Mouse (Mus musculus) embryonic facial prominence, embryonic 13.5 days (tissue): ENCODE results near the gene Pzp. TPM values are rescaled to one million over a fixed set of nuclear protein-coding genes. Genes with fewer than 3 reads are reported as not detected.

Experiments used
- ATAC-seq: fragments of 200-750 bp; cut with Nextera tagmentation; 2 replicates; pipeline ENCODE4 v1.8.0; 2017; ENCODE audit warnings: low read depth; ENCODE audit not compliant: insufficient number of reproducible peaks, insufficient read depth, low FRiP score, low TSS enrichment
- H3K27ac ChIP-seq: fragments of 300-500 bp; sonication (generic); 2 replicates; pipeline ENCODE4 v1.5.1; 2015; ENCODE audit warnings: moderate library complexity, mild to moderate bottlenecking, inconsistent platforms
- H3K27me3 ChIP-seq: fragments of 300-500 bp; sonication (generic); 2 replicates; pipeline ENCODE4 v1.6.1; 2015; ENCODE audit warnings: mild to moderate bottlenecking, inconsistent platforms
- H3K36me3 ChIP-seq: fragments of 300-500 bp; sonication (generic); 2 replicates; pipeline ENCODE4 v1.6.1; 2015; ENCODE audit warnings: mild to moderate bottlenecking, inconsistent platforms
- H3K4me1 ChIP-seq: fragments of 300-500 bp; sonication (generic); 2 replicates; pipeline ENCODE4 v1.6.1; 2015; ENCODE audit warnings: inconsistent platforms
- H3K4me2 ChIP-seq: fragments of 300-500 bp; sonication (generic); 2 replicates; pipeline ENCODE4 v1.6.1; 2015; ENCODE audit warnings: moderate library complexity, mild to moderate bottlenecking, inconsistent platforms
- H3K4me3 ChIP-seq: fragments of 300-500 bp; sonication (generic); 2 replicates; pipeline ENCODE4 v1.5.1; 2015; ENCODE audit warnings: mild to moderate bottlenecking, inconsistent platforms
- H3K9ac ChIP-seq: fragments of 300-500 bp; sonication (generic); 2 replicates; pipeline ENCODE4 v1.6.1; 2015; ENCODE audit warnings: mild to moderate bottlenecking, inconsistent platforms
- H3K9me3 ChIP-seq: fragments of 300-500 bp; sonication (generic); 2 replicates; pipeline ENCODE4 v1.6.1; 2016; ENCODE audit warnings: inconsistent platforms
- WGBS: fragments of 180-500 bp; shearing (Covaris S2); methylation state at CpG from one replicate; pipeline ENCODE4 v1.1.7; 2015; ENCODE audit warnings: mixed read lengths; 5-methylcytosine and 5-hydroxymethylcytosine counted together
- polyA plus RNA-seq: library from polyadenylated mRNA; unstranded; fragments of >200 nt; fragmentation: Nextera tagmentation; extraction: Ambion mirVana; gene quantifications from 2 replicates; pipeline ENCODE4 v1.2.1, GENCODE M21; 2015

The Pzp gene
- polyA plus RNA-seq = 0.15 and 3.1 TPM in 2 replicates

DNA sequence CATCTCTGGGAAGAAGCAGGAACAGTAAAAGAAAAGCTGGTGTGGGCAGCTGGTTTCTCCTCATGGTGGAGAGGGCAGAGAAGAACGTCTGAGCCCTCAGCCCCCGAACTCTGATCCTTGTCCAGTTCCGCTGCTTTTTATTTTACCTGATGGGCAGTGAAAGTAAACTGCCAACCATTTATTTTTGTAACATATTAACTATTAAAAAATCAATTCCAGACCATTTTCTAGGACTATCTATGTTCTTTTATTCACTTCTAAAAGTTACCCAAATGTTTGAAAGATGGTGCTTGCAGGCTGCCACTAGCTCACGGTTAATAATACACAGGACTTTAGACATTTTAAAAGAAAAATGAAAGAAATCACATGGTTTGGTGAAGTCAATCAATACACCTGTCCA, at the start of gene Pzp:
TSS of gene Pzp (minus strand) at position 120 of the 400 bp plus-strand sequence.
- Histone ChIP-seq H3K36me3 (no peaks in the 10 kb centered on the region), H3K27ac (no peak within 1 kb of the TSS), H3K27me3 (no peaks in the 10 kb centered on the region), H3K4me2 (no peak within 1 kb of the TSS), H3K4me3 (no peak within 1 kb of the TSS), H3K9me3 (no peaks in the 10 kb centered on the region), H3K4me1 (no peaks in the 10 kb centered on the region), H3K9ac (no peak within 1 kb of the TSS)
- no peak for ATAC-seq
- WGBS = 85% methylated on average over 4 of the region's 4 CpGs

DNA sequence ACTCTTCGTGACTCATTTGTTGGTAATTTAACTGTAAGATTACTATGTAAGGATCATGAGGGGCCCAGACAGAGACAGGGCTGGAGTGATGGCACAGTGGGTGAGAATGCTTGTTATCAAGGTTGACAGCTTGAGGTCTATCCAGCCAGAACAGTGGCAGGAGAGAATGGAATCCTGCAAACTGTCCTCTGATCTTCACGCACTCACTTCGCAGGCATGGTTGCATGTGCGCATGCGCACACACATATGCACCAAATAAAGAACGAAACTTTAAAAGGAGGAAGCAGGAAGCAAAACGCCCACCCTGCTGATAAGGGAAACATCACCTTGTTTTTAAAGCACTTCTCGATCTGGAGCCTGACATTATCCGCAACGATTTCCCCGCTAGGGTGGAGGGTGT, 40.1 kb upstream of the Pzp start:
- Histone ChIP-seq H3K27me3 (no peaks in the 10 kb centered on the region), H3K9me3 (no peaks in the 10 kb centered on the region), H3K4me2 (no peak overlapping the region), H3K4me1 (no peaks in the 10 kb centered on the region), H3K9ac (no peak overlapping the region), H3K27ac (no peak overlapping the region), H3K4me3 (no peak overlapping the region), H3K36me3 (no peaks in the 10 kb centered on the region)
- ATAC-seq = no peak
- 92% methylated on average over 11 of the region's 11 CpGs for WGBS

DNA sequence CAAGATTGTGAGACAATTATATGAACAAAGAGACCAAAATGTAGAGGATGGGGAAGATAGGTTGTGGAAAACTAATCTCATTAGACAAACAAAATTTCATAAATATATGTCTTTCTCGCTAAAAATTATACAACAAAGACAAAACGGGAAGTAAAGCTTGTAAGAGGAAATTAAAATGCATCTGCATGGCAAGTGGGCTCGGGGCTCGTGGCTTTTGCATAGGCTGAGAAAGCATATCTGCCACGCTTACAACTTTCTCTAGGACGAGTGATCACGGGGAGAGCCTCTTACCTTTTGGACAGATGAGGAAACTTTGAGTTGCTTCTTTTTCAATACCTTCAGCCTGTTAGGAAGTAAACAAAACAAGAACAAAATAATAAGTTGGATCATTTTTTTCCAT, 27.5 kb upstream of the Pzp start:
- no peak overlapping the region for H3K27ac ChIP-seq
- 85% methylated on average over 7 of the region's 7 CpGs for WGBS
- no peaks in the 10 kb centered on the region for H3K36me3 ChIP-seq
- H3K4me1 ChIP-seq = no peaks in the 10 kb centered on the region
- no peak overlapping the region for H3K9ac ChIP-seq
- no peak overlapping the region for H3K4me3 ChIP-seq
- H3K9me3 ChIP-seq = no peaks in the 10 kb centered on the region
- no peak overlapping the region for H3K4me2 ChIP-seq
- ATAC-seq = no peak
- H3K27me3 ChIP-seq = no peaks in the 10 kb centered on the region

DNA sequence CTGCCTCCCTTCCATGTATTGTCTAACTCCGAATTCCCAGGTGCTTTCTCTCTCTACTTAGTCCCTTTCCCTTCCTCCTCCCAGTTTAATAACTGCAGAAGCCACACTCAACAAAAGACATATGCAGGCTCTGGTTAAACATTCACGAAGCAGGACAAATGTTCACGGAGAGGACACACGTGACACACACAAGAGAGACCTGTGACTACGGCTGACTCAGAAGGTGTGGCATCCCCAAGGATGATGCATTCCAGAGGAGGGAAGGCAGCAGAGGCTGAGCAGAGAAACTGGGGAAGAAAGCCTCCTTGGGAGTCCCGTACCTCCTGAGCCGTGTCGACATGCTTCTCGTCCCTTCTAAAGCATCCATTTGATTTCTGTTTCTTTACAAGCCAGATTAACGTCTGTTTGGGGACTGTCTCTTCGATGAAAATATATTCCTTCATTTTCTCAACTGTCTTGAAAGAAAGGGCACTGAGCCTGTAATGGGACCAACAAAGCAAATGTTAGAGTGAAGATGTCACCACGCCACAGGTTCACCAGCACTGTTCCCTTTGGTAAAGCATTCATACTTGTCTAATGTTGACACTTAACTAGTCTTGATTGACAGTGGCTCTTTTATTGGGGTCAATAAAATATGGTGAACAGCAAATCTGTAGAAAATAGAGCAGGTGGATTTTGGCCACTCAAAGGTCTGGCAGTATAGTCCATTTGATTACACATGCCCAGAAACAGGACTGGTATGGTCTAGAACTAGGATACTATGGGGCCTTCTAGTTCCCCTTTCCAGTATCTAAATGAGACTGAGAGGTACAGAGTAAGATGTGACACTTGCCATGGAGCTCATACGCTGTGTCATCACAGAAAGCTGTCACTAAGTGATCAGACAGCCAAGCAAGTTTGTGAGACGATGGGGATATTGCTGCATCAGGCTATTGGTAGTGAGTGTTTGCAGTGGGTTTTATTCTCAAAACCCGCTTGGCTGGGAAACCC, 23.2 kb upstream of the Pzp start:
- H3K4me3 ChIP-seq = no peak overlapping the region
- H3K9me3 ChIP-seq = no peaks in the 10 kb centered on the region
- H3K4me2 ChIP-seq = no peak overlapping the region
- H3K36me3 ChIP-seq = no peaks in the 10 kb centered on the region
- no peak overlapping the region for H3K9ac ChIP-seq
- WGBS = 76% methylated on average over 15 of the region's 15 CpGs
- no peaks in the 10 kb centered on the region for H3K27me3 ChIP-seq
- no peak overlapping the region for H3K27ac ChIP-seq
- no peaks in the 10 kb centered on the region for H3K4me1 ChIP-seq
- ATAC-seq = no peak

DNA sequence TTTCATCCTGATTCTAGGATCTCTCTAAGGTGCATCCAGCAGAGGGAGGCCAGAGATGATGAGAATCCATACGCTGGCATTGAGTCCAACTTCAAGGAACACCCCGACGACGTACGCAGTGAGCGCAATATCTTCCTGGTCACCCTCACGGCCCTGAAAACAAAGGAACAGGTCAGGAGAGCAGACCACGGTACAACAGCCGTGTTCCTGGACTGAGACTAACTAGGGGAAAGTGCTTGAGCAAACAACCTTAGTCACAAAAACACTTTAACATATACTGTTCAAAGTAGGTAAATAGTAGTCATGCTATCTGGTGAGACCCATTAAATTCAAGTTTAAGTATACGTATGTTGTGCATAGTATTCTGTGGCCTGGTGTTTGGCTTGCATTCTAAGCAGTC, 22.0 kb upstream of the Pzp start:
- H3K4me3 ChIP-seq = no peak overlapping the region
- no peak for ATAC-seq
- WGBS = 89% methylated on average over 10 of the region's 10 CpGs

DNA sequence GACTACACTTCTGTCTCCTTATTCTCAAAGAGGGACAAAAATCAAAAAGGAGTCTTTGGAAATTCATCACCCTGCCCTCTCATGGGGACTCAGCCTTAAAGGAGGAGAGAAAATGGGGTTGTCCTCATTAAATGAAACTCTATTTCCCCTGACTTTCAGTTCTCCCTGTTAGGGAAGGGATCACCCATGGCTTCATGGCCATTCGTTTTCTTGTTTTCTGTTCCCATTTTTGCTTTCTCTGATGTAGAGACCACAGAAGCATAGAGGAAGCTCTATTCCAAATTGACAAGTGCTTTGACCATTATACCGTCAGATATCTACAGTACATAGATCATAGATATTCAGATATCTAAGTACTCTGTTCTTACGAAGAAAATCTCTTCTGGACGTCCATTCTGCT, 18.9 kb upstream of the Pzp start:
- no peaks in the 10 kb centered on the region for H3K4me1 ChIP-seq
- H3K9me3 ChIP-seq = no peaks in the 10 kb centered on the region
- no peak overlapping the region for H3K4me2 ChIP-seq
- no peak overlapping the region for H3K27ac ChIP-seq
- ATAC-seq = no peak
- no peak overlapping the region for H3K9ac ChIP-seq
- 84% methylated on average over 4 of the region's 4 CpGs for WGBS
- no peak overlapping the region for H3K4me3 ChIP-seq
- no peaks in the 10 kb centered on the region for H3K36me3 ChIP-seq
- no peaks in the 10 kb centered on the region for H3K27me3 ChIP-seq

More for the DNA sequence above, 22.0 kb upstream of the Pzp start:
- no peak overlapping the region for H3K4me2 ChIP-seq
- H3K27ac ChIP-seq = no peak overlapping the region
- H3K9me3 ChIP-seq = no peaks in the 10 kb centered on the region
- H3K36me3 ChIP-seq = no peaks in the 10 kb centered on the region
- H3K4me1 ChIP-seq = no peaks in the 10 kb centered on the region
- no peak overlapping the region for H3K9ac ChIP-seq
- no peaks in the 10 kb centered on the region for H3K27me3 ChIP-seq

DNA sequence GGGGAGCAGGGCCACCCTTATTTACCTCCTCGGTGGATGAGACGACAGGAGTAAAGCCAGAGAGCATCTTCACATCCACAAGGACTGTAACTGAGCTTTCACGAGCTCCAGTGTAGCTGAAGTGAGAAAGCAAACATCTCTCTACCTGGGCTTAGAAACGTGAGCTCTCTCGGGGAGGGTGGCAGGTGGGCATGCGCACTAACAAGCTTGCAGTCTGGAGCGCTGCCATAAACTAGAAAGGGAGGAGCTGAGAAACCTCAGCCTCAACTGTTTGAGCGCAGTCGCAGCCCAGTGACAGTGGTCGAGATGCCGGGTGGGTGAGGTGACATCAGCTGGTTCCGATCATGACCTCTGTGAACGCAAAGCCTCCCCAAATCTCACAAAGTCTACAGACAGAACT, 16.7 kb upstream of the Pzp start:
- Histone ChIP-seq H3K27ac (no peak overlapping the region), H3K36me3 (no peaks in the 10 kb centered on the region), H3K27me3 (no peaks in the 10 kb centered on the region), H3K4me1 (no peaks in the 10 kb centered on the region), H3K9me3 (no peaks in the 10 kb centered on the region), H3K9ac (no peak overlapping the region), H3K4me3 (no peak overlapping the region), H3K4me2 (no peak overlapping the region)
- 69% methylated on average over 13 of the region's 13 CpGs for WGBS
- no peak for ATAC-seq

DNA sequence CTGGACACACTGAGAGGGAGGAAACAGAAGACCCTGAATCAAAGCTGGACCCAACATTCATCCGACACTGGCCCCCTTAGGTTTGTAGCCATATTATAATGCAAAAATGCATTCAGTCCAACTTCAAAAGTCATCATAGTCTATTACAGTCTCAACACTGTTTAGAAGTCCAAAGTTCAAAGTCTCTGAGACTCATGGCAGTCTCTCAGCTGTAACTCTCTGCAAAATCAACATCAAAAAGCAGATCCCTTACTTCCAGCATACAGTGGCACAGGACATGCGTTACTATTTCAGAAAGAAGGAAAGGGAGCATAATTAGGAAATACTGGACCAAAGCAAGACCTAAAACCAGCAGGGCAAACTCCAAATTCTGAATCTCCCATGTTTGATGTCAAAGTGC, 8.7 kb upstream of the Pzp start:
- Histone ChIP-seq H3K4me1 (no peaks in the 10 kb centered on the region), H3K4me3 (no peak overlapping the region), H3K9me3 (no peaks in the 10 kb centered on the region), H3K4me2 (no peak overlapping the region), H3K9ac (no peak overlapping the region), H3K36me3 (no peaks in the 10 kb centered on the region), H3K27me3 (no peaks in the 10 kb centered on the region), H3K27ac (no peak overlapping the region)
- ATAC-seq = no peak
- 84% methylated on average over 2 of the region's 2 CpGs for WGBS

DNA sequence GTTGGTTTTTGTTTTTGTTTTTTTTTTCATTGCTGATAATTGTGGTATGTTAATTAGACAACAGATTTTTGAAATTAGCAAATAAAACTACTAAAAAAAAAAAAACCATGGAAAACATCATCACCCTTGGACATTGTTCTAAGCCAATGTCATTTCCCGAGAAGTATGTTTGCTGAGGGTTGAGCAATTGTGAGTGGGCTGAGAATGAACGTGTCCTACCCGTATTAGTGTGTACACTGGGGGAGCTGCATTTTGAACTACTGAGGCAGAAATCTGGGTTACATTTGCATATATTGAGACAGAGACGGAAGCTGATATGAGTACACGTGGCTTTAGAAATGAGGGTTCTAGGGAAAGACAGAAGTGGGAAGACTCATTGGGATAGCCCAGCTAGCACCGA, 6.8 kb upstream of the Pzp start:
- WGBS = 88% methylated on average over 6 of the region's 6 CpGs
- Histone ChIP-seq H3K9me3 (no peaks in the 10 kb centered on the region), H3K9ac (no peak overlapping the region), H3K27me3 (no peaks in the 10 kb centered on the region), H3K4me1 (no peaks in the 10 kb centered on the region), H3K36me3 (no peaks in the 10 kb centered on the region), H3K27ac (no peak overlapping the region), H3K4me2 (no peak overlapping the region), H3K4me3 (no peak overlapping the region)
- no peak for ATAC-seq

DNA sequence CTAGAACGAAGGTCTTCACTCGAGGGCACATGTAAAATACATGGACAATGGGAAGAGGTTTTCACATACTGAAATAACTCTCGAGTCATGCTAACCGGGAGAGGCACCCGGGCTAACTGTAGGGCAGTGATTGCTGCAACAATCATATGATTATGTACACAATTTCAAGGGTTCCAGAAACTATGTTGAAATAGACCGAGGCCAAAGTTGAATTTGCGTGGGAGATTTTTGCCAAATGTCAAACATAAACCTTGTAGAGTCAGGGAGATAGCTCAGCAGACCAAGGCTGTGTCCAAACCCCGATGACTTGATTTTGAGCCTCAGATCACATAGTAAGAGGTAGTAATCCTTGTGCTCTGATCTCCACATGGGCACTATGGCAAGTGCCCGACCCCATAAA, 6.2 kb upstream of the Pzp start:
- 85% methylated on average over 9 of the region's 9 CpGs for WGBS
- Histone ChIP-seq H3K4me1 (no peaks in the 10 kb centered on the region), H3K27ac (no peak overlapping the region), H3K4me2 (no peak overlapping the region), H3K36me3 (no peaks in the 10 kb centered on the region), H3K9ac (no peak overlapping the region), H3K27me3 (no peaks in the 10 kb centered on the region), H3K9me3 (no peaks in the 10 kb centered on the region), H3K4me3 (no peak overlapping the region)
- no peak for ATAC-seq

DNA sequence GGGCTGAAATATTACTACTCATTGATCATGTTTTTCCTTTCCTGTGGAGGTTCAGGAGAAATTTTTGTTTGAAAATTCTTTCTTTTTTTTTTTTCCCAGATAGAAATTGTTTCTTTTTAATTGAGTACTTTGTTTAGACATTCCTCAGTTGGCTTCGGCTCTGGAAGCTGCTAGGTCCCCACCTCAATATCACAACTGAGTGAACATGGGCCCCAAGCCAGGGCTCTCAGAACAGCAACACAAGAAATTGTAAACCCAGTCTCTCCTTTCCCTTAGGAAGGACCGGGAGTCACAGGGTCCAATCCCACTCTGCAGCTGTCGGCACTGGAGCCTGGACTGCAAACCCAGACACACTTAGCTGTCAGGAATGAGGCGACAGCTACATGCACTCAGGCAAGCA, 2.0 kb upstream of the Pzp start:
- Histone ChIP-seq H3K27ac (no peak overlapping the region), H3K9ac (no peak overlapping the region), H3K36me3 (no peaks in the 10 kb centered on the region), H3K9me3 (no peaks in the 10 kb centered on the region), H3K27me3 (no peaks in the 10 kb centered on the region), H3K4me1 (no peaks in the 10 kb centered on the region), H3K4me2 (no peak overlapping the region), H3K4me3 (no peak overlapping the region)
- no peak for ATAC-seq
- 67% methylated on average over 4 of the region's 4 CpGs for WGBS

DNA sequence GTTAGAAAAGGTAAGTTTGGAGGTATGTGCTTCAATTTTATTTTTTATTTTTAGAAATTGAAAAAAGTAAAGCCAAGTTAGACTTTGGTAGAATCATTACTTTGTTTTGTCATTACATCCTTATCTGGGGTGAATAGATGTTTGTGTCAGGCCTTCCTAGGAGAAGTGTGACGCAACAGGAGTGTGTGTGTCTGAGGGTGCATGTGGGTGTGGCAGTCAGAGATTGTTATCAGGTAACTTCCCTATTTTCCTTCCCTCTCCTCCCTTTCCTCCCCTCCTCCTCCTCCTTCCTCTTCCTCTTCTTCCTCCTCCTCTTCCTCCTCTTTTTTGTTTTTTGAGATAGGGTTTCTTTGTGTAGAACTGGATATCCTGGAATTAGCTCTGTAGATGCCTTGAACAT, 590 bp upstream of the Pzp start:
- Histone ChIP-seq H3K4me3 (no peak overlapping the region), H3K4me1 (no peaks in the 10 kb centered on the region), H3K9ac (no peak overlapping the region), H3K9me3 (no peaks in the 10 kb centered on the region), H3K27ac (no peak overlapping the region), H3K4me2 (no peak overlapping the region), H3K36me3 (no peaks in the 10 kb centered on the region), H3K27me3 (no peaks in the 10 kb centered on the region)
- ATAC-seq = no peak
- WGBS = 71% methylated on average over 1 of the region's 1 CpGs
